ENCODE assay signal across 8 mouse cellular contexts in genomic region chr19:11820211-11820610, GRCm38 (mm10). TPM values are rescaled to one million over a fixed set of nuclear protein-coding genes. Genes with fewer than 3 reads are reported as not detected.
DNase-seq lines count a peak whose midpoint lies in the region; ATAC-seq and TF ChIP-seq lines count a peak whose summit lies in the region.

No protein-coding gene starts in this region.

- H3K27me3 ChIP-seq in E14TG2a.4 (ENCODE audit: insufficient read depth, low read length), result peaks cover 21% of the 10 kb centered on the region
- peaks cover 26% of the 10 kb centered on the region for H3K27me3 ChIP-seq in forebrain, embryonic 14.5 days (replicated peaks; ENCODE audit: control insufficient read depth, insufficient read depth, low read length)
- H3K27me3 ChIP-seq in liver, embryonic 15.5 days, result peaks cover 53% of the 10 kb centered on the region

- peak overlapping the region; percentile 93 for H3K4me3 ChIP-seq in E14TG2a.4 (replicated peaks; ENCODE audit: low read length)
- H3K4me3 ChIP-seq in forebrain, embryonic 14.5 days (ENCODE audit: low read depth, low read length), result peak overlapping the region; percentile 66; the same call in 1 of the 2 replicates
- no peak overlapping the region for H3K4me3 ChIP-seq in liver, embryonic 15.5 days (replicated peaks)

- peak; percentile 34 for TF ChIP-seq CTCF in E14TG2a.4 (conservative IDR thresholded peaks at IDR 0.05; ENCODE audit: low read length)

- no peak overlapping the region for H3K9ac ChIP-seq in forebrain, embryonic 14.5 days (ENCODE audit: low read length)
- no peak overlapping the region for H3K9ac ChIP-seq in liver, embryonic 15.5 days

- H3K36me3 ChIP-seq in E14TG2a.4 (ENCODE audit: insufficient read depth, low read length), result peaks cover 10% of the 10 kb centered on the region
- no peaks in the 10 kb centered on the region for H3K36me3 ChIP-seq in forebrain, embryonic 14.5 days (ENCODE audit: control insufficient read depth, insufficient read depth, low read length)
- no peaks in the 10 kb centered on the region for H3K36me3 ChIP-seq in liver, embryonic 15.5 days (replicated peaks)

- H3K4me1 ChIP-seq in E14TG2a.4 (replicated peaks; ENCODE audit: low read depth, low read length), result peaks cover 87% of the 10 kb centered on the region
- H3K4me1 ChIP-seq in forebrain, embryonic 14.5 days (ENCODE audit: control insufficient read depth, insufficient read depth, low read length), result 0 out of 2 replicates have a peak, but pooled peaks cover 8% of the 10 kb centered on the region
- H3K4me1 ChIP-seq in liver, embryonic 15.5 days (replicated peaks), result peaks cover 13% of the 10 kb centered on the region

- no peak for ATAC-seq in forebrain, embryonic 14.5 days
- no peak for ATAC-seq in liver, embryonic 15.5 days (ENCODE audit: insufficient read depth)
- ATAC-seq in inflammation-experienced regulatory T-cells, adult 6 months, result no peak

- no peak overlapping the region for H3K27ac ChIP-seq in forebrain, embryonic 14.5 days (ENCODE audit: low read depth, low read length)
- no peak overlapping the region for H3K27ac ChIP-seq in liver, embryonic 15.5 days (replicated peaks)

- 29% methylated on average over 6 of the region's 6 CpGs for WGBS in forebrain, embryonic 14.5 days
- 31% methylated on average over 6 of the region's 6 CpGs for WGBS in liver, embryonic 15.5 days (ENCODE audit: insufficient replicate concordance)

- peak; percentile 19 for DNase-seq in cerebellum, adult 11-12 months
- DNase-seq in cerebellum, adult 9-10 months, result no peak
- DNase-seq in forebrain, embryonic 14.5 days (ENCODE audit: low spot score), result peak; percentile 1
- no peak for DNase-seq in retina, postnatal 1 day
- DNase-seq in thymus, postnatal 0 days (ENCODE audit: low spot score), result no peak

- peak overlapping the region; percentile 97 for H3K4me2 ChIP-seq in forebrain, embryonic 14.5 days (ENCODE audit: low read length)
- peak overlapping the region; percentile 74; the same call in 1 of the 2 replicates for H3K4me2 ChIP-seq in liver, embryonic 15.5 days

- H3K9me3 ChIP-seq in E14TG2a.4 (ENCODE audit: low read length), result no peaks in the 10 kb centered on the region
- H3K9me3 ChIP-seq in forebrain, embryonic 14.5 days (replicated peaks; ENCODE audit: control insufficient read depth, low read length), result no peaks in the 10 kb centered on the region
- H3K9me3 ChIP-seq in liver, embryonic 15.5 days (replicated peaks), result no peaks in the 10 kb centered on the region

RNA-seq across cellular contexts. Expression of gene Stx3, which starts 1.0 kb away (rescaled TPM):
- 11.8 and 14.5 TPM in 2 replicates for polyA plus RNA-seq in forebrain, embryonic 14.5 days (2014; fragmentation: Nextera tagmentation; extraction: Ambion mirVana)
- polyA plus RNA-seq in liver, embryonic 15.5 days (2015; fragmentation: Nextera tagmentation; extraction: Ambion mirVana), result 1.7 TPM in 2 replicates
- 1 to 10 TPM; 2.1 to 3.3 (median 3.2) TPM for polyA plus RNA-seq in inflammation-experienced regulatory T-cells, adult 6 months (2017; shearing (Covaris generic))
- polyA plus RNA-seq in thymus, postnatal 0 days (2015; fragmentation: Nextera tagmentation; extraction: Ambion mirVana), result 4.4 and 4.8 TPM in 2 replicates

RNA-seq across cellular contexts. Expression of gene Olfr1417, which starts 18.8 kb away (rescaled TPM):
- not detected in 2 replicates for polyA plus RNA-seq in forebrain, embryonic 14.5 days (2014; fragmentation: Nextera tagmentation; extraction: Ambion mirVana)
- polyA plus RNA-seq in liver, embryonic 15.5 days (2015; fragmentation: Nextera tagmentation; extraction: Ambion mirVana), result not detected in 2 replicates
- polyA plus RNA-seq in inflammation-experienced regulatory T-cells, adult 6 months (2017; shearing (Covaris generic)), result not detected
- not detected in 2 replicates for polyA plus RNA-seq in thymus, postnatal 0 days (2015; fragmentation: Nextera tagmentation; extraction: Ambion mirVana)

RNA-seq across cellular contexts. Expression of gene Olfr1418, which starts 40.7 kb away (rescaled TPM):
- not detected in 2 replicates for polyA plus RNA-seq in forebrain, embryonic 14.5 days (2014; fragmentation: Nextera tagmentation; extraction: Ambion mirVana)
- polyA plus RNA-seq in liver, embryonic 15.5 days (2015; fragmentation: Nextera tagmentation; extraction: Ambion mirVana), result not detected in 2 replicates
- polyA plus RNA-seq in inflammation-experienced regulatory T-cells, adult 6 months (2017; shearing (Covaris generic)), result not detected
- polyA plus RNA-seq in thymus, postnatal 0 days (2015; fragmentation: Nextera tagmentation; extraction: Ambion mirVana), result not detected in 2 replicates

RNA-seq across cellular contexts. Expression of gene Mrpl16, which starts 50.0 kb away (rescaled TPM):
- polyA plus RNA-seq in forebrain, embryonic 14.5 days (2014; fragmentation: Nextera tagmentation; extraction: Ambion mirVana), result 48.6 and 52.0 TPM in 2 replicates
- 28.0 and 33.6 TPM in 2 replicates for polyA plus RNA-seq in liver, embryonic 15.5 days (2015; fragmentation: Nextera tagmentation; extraction: Ambion mirVana)
- polyA plus RNA-seq in inflammation-experienced regulatory T-cells, adult 6 months (2017; shearing (Covaris generic)), result 10 to 100 TPM; 34.9 to 46.7 (median 44.9) TPM
- 52.1 and 54.3 TPM in 2 replicates for polyA plus RNA-seq in thymus, postnatal 0 days (2015; fragmentation: Nextera tagmentation; extraction: Ambion mirVana)

RNA-seq across cellular contexts. Expression of gene Olfr1419, which starts 54.7 kb away (rescaled TPM):
- not detected in 2 replicates for polyA plus RNA-seq in forebrain, embryonic 14.5 days (2014; fragmentation: Nextera tagmentation; extraction: Ambion mirVana)
- polyA plus RNA-seq in liver, embryonic 15.5 days (2015; fragmentation: Nextera tagmentation; extraction: Ambion mirVana), result not detected in 2 replicates
- not detected for polyA plus RNA-seq in inflammation-experienced regulatory T-cells, adult 6 months (2017; shearing (Covaris generic))
- polyA plus RNA-seq in thymus, postnatal 0 days (2015; fragmentation: Nextera tagmentation; extraction: Ambion mirVana), result not detected in 2 replicates

Comparison
In these comparisons a context has a peak if more than half of its experiments do, and no peak if none do; other contexts are left out.
1. DNase-seq: peak in cerebellum, adult 11-12 months (single experiment) and forebrain, embryonic 14.5 days (single experiment); none in cerebellum, adult 9-10 months (single experiment), retina, postnatal 1 day (single experiment) and thymus, postnatal 0 days (single experiment).